Mouse (Mus musculus) erythroblast, embryonic 14.5 days (primary cell): ENCODE results near the gene Engase.

Experiments
- GATA1 ChIP-seq: IDR thresholded peaks from 2 replicates; pipeline ENCODE4 v1.6.1; 2012; ENCODE audit warnings: low read length, inconsistent platforms, mixed read lengths
- TAL1 ChIP-seq: IDR thresholded peaks from 3 replicates; pipeline ENCODE4 v1.6.1; 2012; ENCODE audit warnings: low read length, inconsistent platforms, mixed read lengths

- no peak for TF ChIP-seq TAL1
- no peak for TF ChIP-seq GATA1
Observed at GRCm38 (mm10) chr11:118507095-118507494, 30.5 kb downstream of the Engase start.
